ENCODE assay signal across 9 mouse cellular contexts in the genomic region with DNA sequence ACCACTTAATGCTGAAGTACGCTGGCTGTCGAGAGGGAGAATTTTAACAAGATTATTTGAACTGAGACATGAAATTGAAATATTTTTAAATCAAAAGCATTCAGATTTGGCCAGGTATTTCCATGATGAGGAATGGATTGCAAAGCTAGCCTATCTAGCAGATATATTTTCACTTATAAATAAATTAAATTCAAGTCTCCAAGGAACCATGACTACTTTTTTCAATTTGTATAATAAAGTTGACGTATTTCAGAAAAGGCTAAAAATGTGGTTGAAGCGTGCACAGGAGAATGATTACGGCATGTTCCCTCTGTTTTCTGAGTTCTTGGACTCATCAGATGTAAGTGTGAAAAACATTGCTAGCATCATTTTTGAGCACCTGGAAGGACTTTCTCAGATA. TPM values are rescaled to one million over a fixed set of nuclear protein-coding genes. Genes with fewer than 3 reads are reported as not detected.
DNase-seq lines count a peak whose midpoint lies in the region; ATAC-seq and TF ChIP-seq lines count a peak whose summit lies in the region.
"Had no signal": no experiment of that assay in that cellular context is flagged by ENCODE, and none has a peak within 500 bp of the region (broad histone marks: within the 10 kb centered on the region; RNA-seq: fewer than 3 reads in every experiment).

TSS of gene Tmem35b (plus strand) at position 301 of the 400 bp plus-strand sequence.

- intact Hi-C loops in left cerebral cortex, postnatal 10 days (cut with DNase I), result no loop called here

- no peak for DNase-seq in hindbrain, embryonic 10.5 days (ENCODE audit: low spot score)
- DNase-seq in hindbrain, postnatal 0 days (ENCODE audit: low spot score), result no peak
- no peak for DNase-seq in adrenal gland, adult 2 months
- DNase-seq in forebrain, embryonic 11.5 days (ENCODE audit: low spot score), result no peak
- DNase-seq in spleen, postnatal 10 days (ENCODE audit: low spot score in 2 of 2), result no peak
- DNase-seq in left cerebral cortex, postnatal 10 days (ENCODE audit: extremely low spot score in 1 of 2, low spot score in 2 of 2), result no peak
- DNase-seq in yolk sac, embryonic 10.5 days (ENCODE audit: low spot score), result no peak
- DNase-seq: cerebellum, adult 8-10 months had no signal

- no peak within 1 kb of the TSS for H3K4me3 ChIP-seq in hindbrain, embryonic 10.5 days
- no peak within 1 kb of the TSS for H3K4me3 ChIP-seq in hindbrain, postnatal 0 days (ENCODE audit: low read length)
- H3K4me3 ChIP-seq in forebrain, embryonic 11.5 days (ENCODE audit: low read depth, low read length), result no peak within 1 kb of the TSS
- H3K4me3 ChIP-seq in limb, embryonic 13.5 days, result no peak within 1 kb of the TSS

- H3K27ac ChIP-seq in hindbrain, embryonic 10.5 days, result no peak within 1 kb of the TSS
- no peak within 1 kb of the TSS for H3K27ac ChIP-seq in hindbrain, postnatal 0 days
- H3K27ac ChIP-seq in forebrain, embryonic 11.5 days (ENCODE audit: low read depth, low read length), result no peak within 1 kb of the TSS
- H3K27ac ChIP-seq in limb, embryonic 13.5 days, result no peak within 1 kb of the TSS

- H3K4me1 ChIP-seq in hindbrain, embryonic 10.5 days (replicated peaks), result peaks cover 22% of the 10 kb centered on the region
- peaks cover 4% of the 10 kb centered on the region; the same call in 1 of the 2 replicates for H3K4me1 ChIP-seq in hindbrain, postnatal 0 days (ENCODE audit: insufficient read depth, low read length)
- H3K4me1 ChIP-seq in forebrain, embryonic 11.5 days (replicated peaks; ENCODE audit: control insufficient read depth, insufficient read depth, low read length), result peaks cover 2% of the 10 kb centered on the region; the same call in 1 of the 2 replicates
- peaks cover 12% of the 10 kb centered on the region for H3K4me1 ChIP-seq in limb, embryonic 13.5 days

- 96% methylated on average over 5 of the region's 5 CpGs for WGBS in hindbrain, embryonic 10.5 days
- WGBS in hindbrain, postnatal 0 days, result 93% methylated on average over 5 of the region's 5 CpGs
- 96% methylated on average over 5 of the region's 5 CpGs for WGBS in forebrain, embryonic 11.5 days
- WGBS in limb, embryonic 13.5 days, result 93% methylated on average over 5 of the region's 5 CpGs

- H3K4me2 ChIP-seq in hindbrain, postnatal 0 days (ENCODE audit: low read depth, low read length), result no peak within 1 kb of the TSS
- no peak within 1 kb of the TSS for H3K4me2 ChIP-seq in forebrain, embryonic 11.5 days (ENCODE audit: low read depth, low read length, severe bottlenecking)
- no peak within 1 kb of the TSS for H3K4me2 ChIP-seq in limb, embryonic 13.5 days (replicated peaks)

- no peaks in the 10 kb centered on the region for H3K9me3 ChIP-seq in hindbrain, embryonic 10.5 days
- H3K9me3 ChIP-seq in hindbrain, postnatal 0 days (ENCODE audit: low read length), result no peaks in the 10 kb centered on the region
- no peaks in the 10 kb centered on the region for H3K9me3 ChIP-seq in forebrain, embryonic 11.5 days (ENCODE audit: control insufficient read depth, low read length)
- no peaks in the 10 kb centered on the region for H3K9me3 ChIP-seq in limb, embryonic 13.5 days

- H3K27me3 ChIP-seq in hindbrain, embryonic 10.5 days (ENCODE audit: insufficient read depth, poor library complexity, severe bottlenecking), result no peaks in the 10 kb centered on the region
- no peaks in the 10 kb centered on the region for H3K27me3 ChIP-seq in hindbrain, postnatal 0 days (ENCODE audit: insufficient read depth, low read length)
- no peaks in the 10 kb centered on the region for H3K27me3 ChIP-seq in forebrain, embryonic 11.5 days (ENCODE audit: control insufficient read depth, insufficient read depth, low read length)
- H3K27me3 ChIP-seq in limb, embryonic 13.5 days, result no peaks in the 10 kb centered on the region

- H3K36me3 ChIP-seq in hindbrain, embryonic 10.5 days, result peaks cover 1% of the 10 kb centered on the region
- H3K36me3 ChIP-seq in hindbrain, postnatal 0 days (ENCODE audit: insufficient read depth, low read length), result peaks cover 6% of the 10 kb centered on the region; the same call in 1 of the 2 replicates
- H3K36me3 ChIP-seq in forebrain, embryonic 11.5 days (ENCODE audit: control insufficient read depth, insufficient read depth, low read length), result no peaks in the 10 kb centered on the region
- peaks cover 16% of the 10 kb centered on the region for H3K36me3 ChIP-seq in limb, embryonic 13.5 days

- no peak for ATAC-seq in hindbrain, postnatal 0 days
- no peak for ATAC-seq in forebrain, embryonic 11.5 days (replicated peaks; ENCODE audit: low FRiP score)
- no peak for ATAC-seq in limb, embryonic 13.5 days (ENCODE audit: low FRiP score, low read depth)

- no peak for TF ChIP-seq CTCF in hindbrain, postnatal 0 days (IDR thresholded peaks at IDR 0.05; ENCODE audit: low read depth)

- no peak within 1 kb of the TSS for H3K9ac ChIP-seq in hindbrain, postnatal 0 days (replicated peaks; ENCODE audit: low read length)
- H3K9ac ChIP-seq in forebrain, embryonic 11.5 days (ENCODE audit: low read length), result no peak within 1 kb of the TSS
- no peak within 1 kb of the TSS for H3K9ac ChIP-seq in limb, embryonic 13.5 days

RNA-seq across cellular contexts. Expression of gene Tmem35b, which starts in this region (rescaled TPM):
- 17.0 and 17.1 TPM in 2 replicates for polyA plus RNA-seq in hindbrain, embryonic 10.5 days (2016; fragmentation: Nextera tagmentation; extraction: Ambion mirVana)
- 6.7 and 8.7 TPM in 2 replicates for total RNA-seq in hindbrain, postnatal 0 days (2014; rRNA removed)
- polyA plus RNA-seq in hindbrain, postnatal 0 days (2015; fragmentation: Nextera tagmentation; extraction: Ambion mirVana), result 13.8 and 15.4 TPM in 2 replicates
- 10 to 100 TPM; 18.1 to 19.3 TPM for total RNA-seq in adrenal gland, adult 2 months (2021)
- 17.6 and 19.7 TPM in 2 replicates for polyA plus RNA-seq in adrenal gland, adult 2 months (2012; rRNA removed)
- 11.8 and 12.6 TPM in 2 replicates for polyA plus RNA-seq in forebrain, embryonic 11.5 days (2014; fragmentation: Nextera tagmentation; extraction: Ambion mirVana)
- 16.9 and 20.8 TPM in 2 replicates for polyA plus RNA-seq in limb, embryonic 13.5 days (2015; fragmentation: Nextera tagmentation; extraction: Ambion mirVana)
- total RNA-seq in left cerebral cortex, postnatal 10 days (2021), result 1 to 10 TPM; 2.2 to 2.6 TPM
